Mouse (Mus musculus) spleen, embryonic (tissue): ENCODE data around the gene Nkiras2.
"Not testable (repeated sequence)": the region's sequence is repeated elsewhere in the genome, so short reads cannot be mapped to it uniquely, and the experiment has no call there.

Source experiments
- CTCF ChIA-PET: fragments of 350-600 bp; sonication (Branson Sonifier 250); formaldehyde crosslinking; loops from one replicate; lab custom pipeline; 2022; lab: Charles Lee

Nkiras2 gene

DNA sequence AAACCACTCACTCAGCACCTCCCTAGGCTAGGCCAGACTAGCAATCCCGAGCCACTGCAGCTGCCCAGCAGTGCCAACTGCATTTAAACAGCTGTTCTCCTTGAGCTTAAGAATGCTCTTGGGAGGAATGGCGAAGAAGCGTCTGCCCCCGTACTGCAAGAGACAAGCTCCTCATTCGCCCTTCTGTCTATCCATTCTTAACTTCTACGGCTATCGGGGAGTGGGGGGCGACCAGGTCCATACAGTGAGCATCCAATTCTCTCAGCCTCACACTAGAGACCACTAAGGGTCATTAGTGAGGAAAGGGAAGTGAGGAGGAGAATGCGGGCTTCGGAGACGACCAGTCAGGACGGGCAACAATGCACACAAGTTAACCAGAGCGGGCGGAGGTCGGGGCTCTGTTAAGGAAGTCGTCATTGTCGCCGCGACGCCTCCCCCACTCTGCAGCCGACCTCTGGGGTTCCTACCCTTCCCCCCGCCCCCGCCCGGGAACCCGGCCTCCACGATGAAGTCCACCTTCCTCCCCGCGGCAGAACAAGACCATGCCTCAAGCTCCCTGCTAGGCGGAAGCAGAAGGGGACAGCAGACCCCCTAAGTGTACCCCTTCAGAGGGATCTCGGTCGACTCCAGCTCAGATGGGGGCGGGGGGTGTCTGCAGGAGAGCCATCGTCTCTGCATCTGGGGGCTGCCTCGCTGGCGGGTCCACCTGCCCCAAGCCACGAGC lies at the start of gene Nkiras2:
Nkiras2 (plus strand) TSS at position 484 of the 724 bp plus-strand sequence.
- CTCF ChIA-PET: interaction anchor here (0.6 to 1.4 kb wide), 6 partner anchors 41 to 308 kb away, joined by 3 to 9 read pairs (median 3); no protein-coding TSS in a partner anchor

DNA sequence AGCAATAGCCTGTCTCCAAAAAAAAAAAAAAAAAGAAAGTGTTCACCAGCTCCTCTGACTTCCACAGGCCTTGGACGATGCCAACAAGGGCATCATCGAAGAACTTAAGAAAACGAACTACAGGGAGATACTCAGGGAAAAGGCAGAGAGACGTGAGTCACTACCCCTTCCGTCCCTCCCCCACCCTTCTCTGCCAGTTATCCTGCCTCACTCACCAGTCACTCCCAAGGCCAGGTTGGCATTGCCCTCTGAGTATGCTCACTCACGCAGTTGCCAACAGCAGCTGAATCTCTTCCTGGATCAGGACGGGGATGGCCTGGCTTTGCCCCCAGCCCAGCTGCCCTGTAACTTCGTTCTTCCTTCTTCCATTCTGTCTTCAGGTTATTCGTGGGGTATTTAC lies 49.3 kb upstream of the Nkiras2 start:
- CTCF ChIA-PET: interaction anchor here (0.5 to 0.6 kb wide), 2 partner anchors 37 to 249 kb away, joined by 3 read pairs; no protein-coding TSS in a partner anchor

DNA sequence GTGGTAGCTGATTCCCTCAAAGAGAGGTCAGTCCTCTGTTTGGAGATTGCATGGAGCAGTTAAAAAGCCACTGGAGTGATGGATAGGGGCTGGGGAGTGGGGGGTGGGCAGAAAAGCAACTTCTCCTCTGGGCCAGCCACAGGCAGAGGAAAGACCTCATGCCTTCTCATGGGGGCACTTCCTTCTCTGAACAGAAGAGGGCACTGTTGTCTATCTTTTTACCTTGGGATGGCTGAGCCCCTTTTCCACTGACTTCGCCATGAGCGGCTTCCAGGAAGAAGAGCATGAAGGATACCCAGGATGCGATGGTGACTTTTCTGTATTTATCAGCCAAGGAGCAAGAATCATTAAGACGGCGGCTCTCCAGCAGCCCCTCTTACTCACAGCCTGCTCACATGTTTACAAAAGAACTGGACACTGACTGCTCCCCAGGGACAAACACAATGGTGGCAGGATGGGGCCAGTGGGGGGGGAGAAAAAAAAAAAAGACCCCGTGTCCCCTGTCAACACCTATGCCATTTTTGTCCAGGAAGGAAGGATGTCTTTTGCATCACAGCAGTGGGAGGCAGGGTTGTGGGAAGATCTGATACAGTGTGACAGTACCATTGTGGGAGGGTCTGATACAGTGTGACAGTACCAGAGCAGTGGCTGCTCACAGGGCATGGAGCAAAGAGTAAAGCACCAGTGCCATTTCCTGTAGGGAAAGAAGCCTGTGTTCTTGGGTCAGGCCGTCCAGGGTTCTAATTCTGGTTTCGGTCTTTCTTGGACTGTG lies 48.4 kb upstream of the Nkiras2 start:
- CTCF ChIA-PET: interaction anchor here (0.9 to 1.0 kb wide), 2 partner anchors 130 to 155 kb away, joined by 3 read pairs; no protein-coding TSS in a partner anchor

DNA sequence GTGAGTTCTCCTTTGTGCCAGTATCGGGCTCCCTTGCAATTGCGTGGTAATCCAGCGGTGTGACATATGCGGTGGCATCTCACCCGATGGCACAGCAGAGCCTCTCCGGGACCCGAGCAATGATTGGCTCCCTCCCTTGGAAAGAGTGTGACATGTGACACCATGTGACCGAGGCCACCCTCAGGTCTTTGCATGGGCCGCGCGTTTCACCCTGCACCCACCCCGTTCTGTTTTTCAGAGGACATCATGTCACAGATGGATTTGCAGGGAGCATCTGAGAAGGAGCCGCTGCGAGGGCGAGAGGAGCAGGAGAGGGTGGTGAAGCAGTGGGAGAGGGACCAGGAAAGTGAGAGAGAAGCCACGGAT lies 47.9 kb upstream of the Nkiras2 start:
- CTCF ChIA-PET: interaction anchor here (0.9 to 1.0 kb wide), 2 partner anchors 30 to 154 kb away, joined by 3 read pairs; no protein-coding TSS in a partner anchor

DNA sequence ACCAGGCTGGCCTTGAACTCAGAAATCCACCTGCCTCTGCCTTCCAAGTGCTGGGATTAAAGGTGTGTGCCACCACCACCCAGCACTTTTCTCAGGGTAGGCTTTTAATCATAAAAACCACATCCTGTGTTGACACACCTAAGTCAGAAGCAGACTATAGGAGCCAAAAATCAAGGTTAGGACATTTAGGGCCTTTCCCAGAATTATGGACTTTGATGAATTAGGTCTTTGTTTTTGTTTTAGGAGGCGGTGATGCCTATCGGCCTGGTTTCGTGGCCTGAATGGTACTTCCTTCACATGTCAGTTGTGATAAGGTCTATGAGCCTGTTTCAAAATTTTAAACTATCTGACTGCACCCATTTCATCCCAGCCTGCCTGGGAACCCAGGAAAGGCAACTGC lies 44.9 kb upstream of the Nkiras2 start:
- CTCF ChIA-PET: no interaction called here

DNA sequence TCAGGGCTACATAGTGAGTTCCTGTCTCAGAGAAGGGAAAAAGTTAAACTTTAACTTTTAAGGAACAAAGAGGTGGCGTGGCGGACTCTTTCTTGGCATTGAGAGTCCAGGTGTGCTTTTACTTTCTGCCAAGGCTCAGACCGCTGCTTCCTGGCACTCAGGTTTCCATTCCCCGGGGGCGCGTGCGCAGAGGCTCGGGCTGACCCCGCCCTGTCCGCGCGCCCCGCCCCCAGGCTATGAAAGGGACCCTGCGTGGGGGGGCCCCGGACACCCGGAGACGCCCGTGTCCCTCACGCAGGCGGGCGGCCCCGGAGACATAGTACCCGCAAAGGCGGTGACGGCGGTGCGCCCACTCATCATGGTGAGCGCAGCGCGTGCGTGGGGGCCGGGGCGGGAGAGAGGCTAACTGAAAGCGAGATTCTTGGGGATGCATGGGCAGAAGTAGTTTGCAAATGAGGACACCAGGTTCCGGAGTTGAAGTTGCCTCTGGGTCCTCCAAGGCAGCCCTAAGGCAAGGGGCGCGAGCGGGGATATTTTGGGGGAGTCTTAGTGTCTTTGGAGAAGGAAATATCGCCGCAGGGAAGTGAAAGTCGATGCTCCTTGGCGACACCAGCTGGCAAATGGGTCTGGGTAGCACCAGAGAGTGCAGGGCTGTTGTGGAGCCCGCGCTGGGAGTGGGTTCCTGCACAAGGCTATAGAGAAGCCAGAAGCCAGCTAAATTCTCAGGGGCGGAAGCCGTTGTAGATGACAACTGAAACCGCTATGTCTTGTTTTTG lies 44.1 kb upstream of the Nkiras2 start, which contains the start of gene Cnp:
Cnp (plus strand) TSS at position 197 of the 776 bp plus-strand sequence.
- CTCF ChIA-PET: no interaction called here

DNA sequence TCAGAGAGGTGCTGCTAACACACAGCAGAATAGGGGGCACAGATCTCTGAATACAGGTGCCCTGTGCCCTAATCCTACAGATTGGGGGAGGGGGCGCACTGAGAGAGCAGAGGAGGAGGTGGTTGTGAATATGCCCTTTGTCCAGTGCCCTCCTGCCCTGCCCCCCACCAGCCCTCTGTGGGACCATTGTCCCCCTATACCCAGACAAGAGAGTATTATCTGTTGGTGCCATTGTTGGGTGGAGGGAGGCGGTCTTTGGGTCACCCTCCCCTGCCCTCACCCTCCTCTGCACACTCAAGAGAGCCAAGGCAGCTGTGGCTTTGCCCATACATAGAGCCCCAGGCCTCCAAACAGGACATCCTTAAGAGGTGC lies 43.6 kb upstream of the Nkiras2 start:
- CTCF ChIA-PET: no interaction called here

DNA sequence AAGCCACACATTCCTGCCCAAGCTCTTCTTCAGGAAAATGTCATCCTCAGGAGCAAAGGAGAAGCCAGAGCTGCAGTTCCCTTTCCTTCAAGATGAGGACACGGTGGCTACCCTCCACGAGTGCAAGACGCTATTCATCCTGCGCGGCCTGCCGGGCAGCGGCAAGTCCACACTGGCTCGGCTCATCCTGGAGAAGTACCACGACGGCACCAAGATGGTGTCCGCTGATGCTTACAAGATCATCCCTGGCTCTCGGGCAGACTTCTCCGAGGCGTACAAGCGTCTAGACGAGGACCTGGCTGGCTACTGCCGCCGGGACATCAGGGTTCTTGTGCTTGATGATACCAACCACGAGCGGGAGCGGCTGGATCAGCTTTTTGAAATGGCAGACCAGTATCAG lies 42.8 kb upstream of the Nkiras2 start:
- CTCF ChIA-PET: no interaction called here

DNA sequence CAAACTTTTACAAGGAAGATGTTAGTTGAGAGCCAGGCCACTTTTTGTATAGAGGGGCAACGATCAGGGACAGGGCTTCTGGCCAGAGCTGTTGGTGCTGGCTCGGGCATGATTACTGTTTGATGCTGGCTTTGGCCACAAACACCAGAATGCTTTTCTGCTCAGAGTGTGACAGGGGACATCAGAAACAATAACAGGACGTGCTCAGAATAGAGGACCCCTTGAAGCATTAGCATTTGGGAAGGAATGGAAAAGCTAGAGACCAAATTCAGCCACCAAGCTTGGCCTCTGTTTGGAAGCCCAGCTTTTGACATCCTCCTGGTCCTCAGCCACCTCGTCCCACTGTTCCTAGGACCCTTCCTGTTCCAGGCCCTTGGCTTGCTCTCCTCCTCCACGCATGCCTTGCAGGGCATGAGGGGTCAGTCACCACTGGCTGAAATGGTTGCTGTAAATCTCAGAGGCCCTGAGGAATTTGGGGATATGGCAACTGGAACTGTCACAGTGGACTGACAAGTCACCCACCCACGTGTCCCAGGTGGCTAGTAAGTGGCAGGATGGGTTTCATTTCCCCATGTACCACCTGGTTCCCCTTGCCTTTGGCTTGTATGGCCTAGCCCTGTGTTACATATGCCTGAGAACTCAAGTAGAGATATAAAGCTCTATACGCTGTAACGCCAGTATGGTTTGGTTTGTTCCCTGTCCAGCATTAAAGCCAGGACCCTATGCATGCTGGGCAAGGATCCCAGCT lies 41.0 kb upstream of the Nkiras2 start:
- CTCF ChIA-PET: interaction anchor here (0.5 to 1.3 kb wide), 4 partner anchors 16 to 223 kb away, joined by 3 to 11 read pairs (median 3); partner anchors contain the start of genes Dnajc7 and Nkiras2

DNA sequence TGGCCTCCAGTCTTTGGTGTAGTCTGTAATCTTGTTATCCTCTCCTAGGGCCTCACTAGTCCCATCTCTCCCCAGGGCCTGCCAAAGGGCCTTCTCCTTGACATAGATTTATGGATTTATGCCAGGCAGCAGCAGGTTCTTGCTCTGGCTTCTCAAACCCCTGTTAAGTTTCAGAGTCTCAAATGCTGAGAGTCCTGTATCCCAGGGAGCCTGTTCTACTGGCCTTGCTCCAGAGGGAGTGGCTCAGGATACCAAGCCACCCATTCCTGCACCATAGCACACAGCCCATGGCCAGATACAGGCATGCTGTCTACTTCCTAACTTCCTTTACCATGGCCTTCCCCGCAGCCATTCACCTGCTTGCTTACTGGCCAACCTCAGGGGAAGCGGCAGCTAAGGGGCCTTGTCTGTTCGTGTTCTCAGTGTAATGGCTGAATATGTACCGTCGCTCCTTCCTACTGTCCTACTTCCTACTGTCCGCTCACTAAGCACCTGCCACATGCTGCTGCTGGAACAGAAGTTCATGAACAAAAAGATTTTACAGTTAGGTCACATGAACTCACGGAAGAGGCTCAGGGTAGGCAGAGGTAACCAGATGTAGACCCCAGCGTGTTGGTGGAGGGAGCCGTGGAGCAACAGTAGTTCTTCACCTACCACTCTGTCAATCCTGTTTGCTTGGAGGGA lies 39.8 kb upstream of the Nkiras2 start:
- CTCF ChIA-PET: interaction anchor here (0.7 to 1.0 kb wide), 2 partner anchors 15 to 22 kb away, joined by 5 to 11 read pairs; no protein-coding TSS in a partner anchor

DNA sequence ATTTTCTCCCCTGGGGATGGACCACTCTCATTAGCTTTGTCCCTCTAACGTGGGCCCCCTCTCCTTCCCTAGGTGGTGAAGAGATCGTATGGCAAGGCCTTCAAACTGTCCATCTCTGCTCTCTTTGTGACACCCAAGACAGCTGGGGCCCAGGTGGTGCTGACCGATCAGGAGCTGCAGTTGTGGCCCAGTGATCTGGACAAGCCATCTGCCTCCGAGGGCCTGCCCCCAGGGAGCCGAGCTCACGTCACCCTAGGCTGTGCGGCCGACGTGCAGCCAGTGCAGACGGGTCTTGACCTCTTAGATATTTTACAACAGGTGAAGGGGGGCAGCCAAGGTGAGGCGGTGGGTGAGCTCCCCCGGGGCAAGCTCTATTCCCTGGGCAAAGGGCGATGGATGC lies 38.8 kb upstream of the Nkiras2 start:
- CTCF ChIA-PET: interaction anchor here (0.7 to 1.0 kb wide), 2 partner anchors 21 to 66 kb away, joined by 3 to 5 read pairs; no protein-coding TSS in a partner anchor

DNA sequence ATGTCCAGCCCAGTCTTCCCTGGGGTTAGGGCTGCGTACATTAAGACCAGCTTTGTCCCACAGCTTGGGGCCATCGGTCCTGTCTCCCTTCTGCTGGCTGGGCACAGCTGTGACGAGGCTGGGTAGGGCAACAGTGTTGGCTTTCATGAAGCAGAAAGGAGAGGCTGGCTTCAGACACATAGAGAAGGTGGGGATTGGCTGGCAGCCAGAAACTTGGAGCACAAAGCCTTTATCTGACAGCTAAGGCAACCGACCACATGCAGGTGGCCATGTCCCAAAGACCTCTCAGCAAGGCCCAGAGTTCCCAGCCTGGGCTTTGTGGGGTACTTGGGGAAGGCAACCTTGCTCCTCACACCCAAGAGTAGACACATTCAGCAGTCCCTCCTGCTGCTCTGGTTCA lies 37.3 kb upstream of the Nkiras2 start:
- CTCF ChIA-PET: no interaction called here

DNA sequence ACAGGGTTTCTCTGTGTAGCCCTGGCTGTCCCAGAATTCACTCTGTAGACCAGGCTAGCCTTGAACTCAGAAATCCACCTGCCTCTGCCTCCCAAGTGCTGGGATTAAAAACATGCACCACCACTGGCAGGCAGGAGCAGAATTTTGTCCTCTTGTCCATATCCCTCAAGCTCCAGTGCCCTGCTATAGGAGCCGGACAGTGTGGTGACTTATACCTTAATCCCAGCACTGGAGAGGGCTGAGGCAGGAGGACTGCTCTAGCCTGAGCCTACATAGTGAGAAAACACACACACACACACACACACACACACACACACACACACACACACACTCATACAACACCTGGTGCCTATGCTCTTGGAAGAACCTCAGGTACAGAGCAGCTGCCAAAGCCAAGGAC lies 36.6 kb upstream of the Nkiras2 start:
- CTCF ChIA-PET: not testable (repeated sequence)

DNA sequence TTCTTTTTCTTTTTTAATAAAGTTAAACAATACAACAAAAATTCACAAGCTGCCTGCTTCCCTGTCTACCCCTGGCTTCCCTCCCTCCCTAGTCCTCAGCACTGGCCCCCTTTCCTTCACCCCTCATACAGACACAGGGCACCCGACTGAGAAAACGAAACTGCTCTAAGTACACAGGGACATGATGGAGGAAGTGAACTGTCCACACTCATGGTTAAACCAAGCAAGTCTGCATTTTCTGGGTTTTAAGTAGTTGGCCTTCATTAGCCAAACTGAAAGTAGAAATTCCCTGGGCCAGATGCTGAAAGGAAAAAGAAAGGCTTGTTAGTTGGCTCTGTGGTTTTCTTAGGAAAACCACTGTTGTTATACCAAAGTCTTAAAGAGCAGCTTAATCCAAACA lies 36.2 kb upstream of the Nkiras2 start:
- CTCF ChIA-PET: no interaction called here

DNA sequence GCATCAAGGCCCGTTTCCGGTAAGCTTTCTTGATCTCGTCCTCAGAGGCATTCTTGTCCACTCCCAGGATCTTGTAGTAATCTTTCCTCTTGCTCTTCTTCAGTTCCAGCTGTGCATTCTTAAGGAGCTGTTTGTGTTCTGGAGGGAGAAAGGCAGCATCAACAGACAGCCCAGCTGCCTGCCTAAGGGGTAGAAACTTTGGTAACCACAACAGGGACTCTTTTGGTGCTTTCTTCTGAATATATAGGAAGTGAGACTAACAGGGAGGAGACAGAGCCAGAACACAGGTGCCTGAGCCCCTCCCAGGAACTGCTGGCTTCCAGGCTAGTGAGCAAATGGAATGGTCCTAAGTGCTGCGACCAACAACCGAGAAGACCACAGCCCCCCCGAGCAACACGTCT lies 34.5 kb upstream of the Nkiras2 start:
- CTCF ChIA-PET: no interaction called here

DNA sequence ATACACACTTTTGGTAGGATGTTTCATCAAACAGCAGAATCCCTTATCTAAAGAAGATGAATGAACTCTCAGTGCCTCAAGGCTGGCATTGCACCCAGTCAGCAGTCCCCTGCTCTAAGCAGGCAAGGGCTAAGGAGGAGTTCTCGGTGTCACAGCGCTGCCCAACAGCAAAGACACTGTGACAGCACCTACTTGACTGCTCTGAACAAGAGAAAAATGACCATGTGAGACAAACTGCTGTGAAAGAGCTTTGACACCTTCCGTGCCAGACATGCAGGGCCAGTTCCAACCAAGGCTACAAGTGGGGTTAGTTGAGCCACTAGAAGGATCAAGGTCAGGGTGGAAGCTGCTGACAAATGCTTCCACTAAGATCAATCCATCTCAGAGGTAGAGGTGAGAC lies 33.9 kb upstream of the Nkiras2 start:
- CTCF ChIA-PET: no interaction called here

DNA sequence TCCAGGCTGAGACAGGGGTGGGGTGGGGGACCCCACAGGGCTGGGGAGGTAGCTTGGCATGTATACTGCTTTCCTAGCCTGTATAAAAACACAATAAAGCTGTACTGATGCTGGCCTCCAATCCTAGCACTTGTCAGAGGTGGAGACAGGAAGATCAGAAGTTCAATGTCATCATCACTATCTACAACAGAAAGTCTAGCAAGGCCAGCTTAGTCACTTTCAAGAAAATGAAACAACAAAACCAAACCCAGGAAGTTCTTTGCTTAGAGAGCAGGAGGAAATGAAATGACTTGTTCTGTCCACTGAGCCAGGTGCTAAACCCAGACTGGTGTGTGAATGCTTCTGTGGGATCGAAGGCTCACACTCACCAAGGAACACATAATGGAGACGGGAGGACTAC lies 30.6 kb upstream of the Nkiras2 start:
- CTCF ChIA-PET: interaction anchor here (1.0 kb wide), 1 partner anchor 32 kb away, joined by 3 read pairs; the partner anchor contains the start of gene Dnajc7

DNA sequence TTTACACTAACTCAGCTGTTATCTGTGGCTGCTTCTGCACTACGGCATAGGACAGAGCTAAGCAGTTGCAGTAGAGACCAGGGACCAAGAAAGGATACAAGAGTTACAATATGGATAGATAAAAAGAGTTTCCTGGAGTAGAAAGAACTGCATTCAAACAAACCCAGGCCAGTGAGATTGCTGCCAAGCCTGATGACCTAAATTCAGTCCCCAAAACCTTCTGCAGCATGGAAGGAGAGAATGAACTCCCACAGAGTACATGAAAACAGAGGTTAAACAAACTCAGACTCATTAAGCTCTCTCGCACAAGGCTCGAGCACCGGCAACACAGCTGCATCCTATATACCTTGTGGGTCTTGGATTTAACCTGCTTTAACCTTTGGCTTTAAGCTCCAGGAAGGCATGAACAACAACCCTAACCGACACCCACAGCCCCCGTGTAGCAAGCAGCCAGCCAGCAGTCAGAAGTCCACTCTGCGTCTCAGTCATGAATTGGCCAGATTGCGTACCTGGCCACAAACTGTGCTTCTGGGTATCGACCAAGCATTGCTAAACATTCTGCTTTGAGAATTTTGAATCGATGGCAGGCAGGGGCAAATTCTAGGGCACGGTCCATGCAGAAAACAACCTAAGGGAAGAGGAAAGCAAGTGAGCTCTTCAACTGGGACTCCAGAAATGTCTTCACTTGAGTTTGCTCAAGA lies 26.5 kb upstream of the Nkiras2 start:
- CTCF ChIA-PET: no interaction called here

DNA sequence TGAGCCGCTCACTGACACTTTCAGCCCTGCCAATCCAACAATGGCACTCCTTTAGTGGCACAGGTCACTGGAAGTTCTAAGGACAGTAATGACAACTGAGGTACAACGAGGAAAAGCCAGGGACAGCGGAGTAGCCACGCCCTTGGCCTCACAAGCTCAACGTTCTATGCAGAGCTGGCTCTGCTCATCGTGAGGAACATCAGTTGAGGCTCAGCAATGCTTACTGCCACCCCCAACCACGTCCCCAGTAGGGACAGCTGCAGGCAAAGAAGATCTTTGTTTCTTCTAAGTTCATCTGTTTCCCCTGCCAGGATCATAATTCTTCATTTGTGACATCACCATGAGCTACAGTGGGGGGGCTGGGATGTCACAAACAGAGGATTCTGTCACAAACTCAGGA lies 24.4 kb upstream of the Nkiras2 start:
- CTCF ChIA-PET: interaction anchor here (0.7 kb wide), 1 partner anchor 16 kb away, joined by 11 read pairs; no protein-coding TSS in a partner anchor

DNA sequence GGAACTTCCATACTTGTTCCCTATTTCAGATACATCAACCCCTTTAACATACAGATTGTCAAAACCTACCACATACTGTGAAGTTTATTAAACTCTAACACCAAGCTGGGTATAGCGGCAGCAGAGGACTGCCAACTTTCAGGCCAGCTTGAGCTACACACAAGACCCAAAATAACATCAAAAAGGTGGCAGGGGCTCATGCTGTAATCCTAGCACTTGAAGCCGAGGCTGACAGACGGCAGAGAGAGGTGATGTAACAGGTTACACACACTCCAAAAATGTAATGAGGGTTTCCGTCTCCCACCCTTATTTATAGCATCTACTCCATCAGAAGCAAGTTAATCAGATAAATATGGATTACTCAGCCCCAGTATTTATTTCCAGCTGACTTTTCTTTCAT lies 23.5 kb upstream of the Nkiras2 start:
- CTCF ChIA-PET: no interaction called here
